Mouse (Mus musculus): Measurements from ENCODE around the gene Zfp972. TPM values are rescaled to one million over a fixed set of nuclear protein-coding genes. Genes with fewer than 3 reads are reported as not detected.
"Not testable (repeated sequence)": the region's sequence is repeated elsewhere in the genome, so short reads cannot be mapped to it uniquely, and the experiment has no call there.

The Zfp972 gene
- polyA plus RNA-seq (2012; rRNA removed), result 1.3 and 1.5 TPM in 2 replicates

DNA sequence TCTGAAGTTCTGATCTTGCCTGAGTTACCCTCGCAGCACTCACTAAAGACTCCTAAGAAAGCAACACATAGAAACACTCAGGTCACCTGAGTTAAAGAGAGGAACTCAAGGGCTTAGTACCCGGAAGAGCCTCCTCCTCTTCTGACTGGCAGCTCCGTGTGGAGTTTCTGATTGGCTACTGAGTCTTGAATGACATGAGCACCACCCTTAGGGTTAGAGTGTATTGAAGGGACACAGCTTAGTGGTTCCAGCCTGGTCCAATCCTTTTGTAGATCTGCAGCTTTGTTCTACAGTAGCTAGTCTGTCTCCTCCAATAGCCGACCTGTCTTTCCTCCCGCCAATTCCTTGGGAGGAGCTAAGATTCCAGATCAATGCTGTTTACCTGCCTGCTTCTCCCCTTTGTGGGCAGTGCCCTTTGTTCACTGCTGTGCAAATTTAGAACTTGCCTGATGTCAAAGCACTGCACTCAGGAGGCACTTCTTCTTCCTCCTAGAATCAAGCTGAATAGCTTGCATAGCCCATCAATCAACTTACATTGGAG lies at the start of gene Zfp972:
Gene Zfp972, minus strand, starts transcription at position 51 of the 541 bp plus-strand sequence.
- H3K27ac ChIP-seq (ENCODE audit: insufficient read depth, low read length); H3K4me3 ChIP-seq (ENCODE audit: insufficient read depth, low read length); H3K4me1 ChIP-seq (ENCODE audit: control insufficient read depth, insufficient read depth, low read length): not testable (repeated sequence)

- not testable (repeated sequence) for H3K27ac ChIP-seq (ENCODE audit: insufficient read depth, low read length); H3K4me1 ChIP-seq (ENCODE audit: control insufficient read depth, insufficient read depth, low read length); H3K4me3 ChIP-seq (ENCODE audit: insufficient read depth, low read length)
Measured at GRCm38 (mm10) chr2:177974814-177975213, 49.4 kb upstream of the Zfp972 start.

DNA sequence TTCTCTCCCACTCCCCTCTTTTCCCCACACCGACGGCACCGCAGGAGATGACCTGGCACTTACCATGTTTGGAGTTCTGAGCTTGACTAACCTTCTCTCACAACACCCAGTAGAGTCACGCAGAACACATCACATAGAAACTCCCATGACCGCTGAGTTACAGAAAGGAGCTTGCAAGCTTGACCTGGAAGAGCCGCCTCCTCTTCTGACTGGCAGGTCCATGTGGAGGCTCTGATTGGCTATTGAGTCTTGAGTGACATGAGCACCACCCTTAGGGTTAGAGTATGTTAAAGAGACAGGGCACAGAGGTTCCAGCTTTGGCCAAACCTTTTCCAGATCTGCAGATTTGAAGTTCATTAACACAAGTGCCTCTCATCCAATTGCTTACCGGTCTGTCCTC lies 31.7 kb upstream of the Zfp972 start, which contains the start of gene Gm14326:
Gene Gm14326, minus strand, starts transcription at position 153 of the 400 bp plus-strand sequence.
- H3K4me1 ChIP-seq (ENCODE audit: control insufficient read depth, insufficient read depth, low read length); H3K27ac ChIP-seq (ENCODE audit: insufficient read depth, low read length): not testable (repeated sequence)
- H3K4me3 ChIP-seq (ENCODE audit: insufficient read depth, low read length), result peak within 1 kb of the TSS; percentile 67

DNA sequence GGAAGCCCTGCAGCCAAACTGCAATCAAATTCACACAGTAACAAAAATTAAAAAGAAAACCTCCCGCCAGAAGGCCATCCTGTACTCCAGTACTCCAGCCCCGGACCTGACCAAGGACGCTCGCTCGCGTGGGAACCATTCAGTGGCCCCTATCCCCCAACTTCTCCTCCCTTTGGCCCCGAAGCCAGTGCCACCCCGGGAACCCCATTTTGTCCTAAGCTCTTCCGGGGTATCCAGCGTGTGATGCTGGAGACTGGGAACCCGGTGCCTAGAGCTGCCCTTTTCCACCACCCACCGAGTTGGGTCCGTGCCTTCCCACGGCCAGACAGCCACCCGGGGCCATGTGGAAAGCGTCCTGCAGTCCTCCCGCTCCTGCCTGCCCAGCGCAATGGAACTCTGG lies 31.3 kb upstream of the Zfp972 start:
- H3K4me3 ChIP-seq (ENCODE audit: insufficient read depth, low read length), result peak overlapping the region; percentile 67
- not testable (repeated sequence) for H3K4me1 ChIP-seq (ENCODE audit: control insufficient read depth, insufficient read depth, low read length); H3K27ac ChIP-seq (ENCODE audit: insufficient read depth, low read length)

DNA sequence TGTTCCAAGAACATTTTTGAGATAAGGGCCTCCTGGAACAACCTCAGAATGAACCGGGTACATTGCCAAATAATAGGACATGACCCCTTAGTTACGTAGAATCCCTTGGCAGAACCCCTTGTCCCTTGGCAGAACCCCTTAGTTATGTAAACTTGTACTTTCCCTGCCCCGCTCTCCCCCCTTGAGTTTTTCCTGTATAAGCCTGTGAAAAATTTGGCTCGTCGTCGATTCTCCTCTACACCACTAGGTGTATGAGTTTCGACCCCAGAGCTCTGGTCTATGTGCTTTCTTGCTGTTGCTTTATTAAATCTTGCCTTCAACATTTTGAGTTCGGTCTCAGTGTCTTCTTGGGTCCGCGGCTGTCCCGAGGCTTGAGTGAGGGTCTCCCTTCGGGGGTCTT lies 22.1 kb downstream of the Zfp972 start:
- not testable (repeated sequence) for H3K4me3 ChIP-seq (ENCODE audit: insufficient read depth, low read length); H3K27ac ChIP-seq (ENCODE audit: insufficient read depth, low read length); H3K4me1 ChIP-seq (ENCODE audit: control insufficient read depth, insufficient read depth, low read length)

GRCm38 (mm10) chr2:177898171-177898570 lies 27.2 kb downstream of the Zfp972 start:
- H3K4me3 ChIP-seq (ENCODE audit: insufficient read depth, low read length); H3K4me1 ChIP-seq (ENCODE audit: control insufficient read depth, insufficient read depth, low read length); H3K27ac ChIP-seq (ENCODE audit: insufficient read depth, low read length): not testable (repeated sequence)

- H3K4me3 ChIP-seq (ENCODE audit: insufficient read depth, low read length), result peak within 1 kb of the TSS; percentile 34; the same call in 1 of the 2 replicates
- not testable (repeated sequence) for H3K27ac ChIP-seq (ENCODE audit: insufficient read depth, low read length); H3K4me1 ChIP-seq (ENCODE audit: control insufficient read depth, insufficient read depth, low read length)
Measured at GRCm38 (mm10) chr2:177897046-177897578, 28.3 kb downstream of the Zfp972 start, which contains the start of gene Gm14327. Gene Gm14327, plus strand, starts transcription at chr2:177897096.

- H3K4me1 ChIP-seq (ENCODE audit: control insufficient read depth, insufficient read depth, low read length); H3K27ac ChIP-seq (ENCODE audit: insufficient read depth, low read length); H3K4me3 ChIP-seq (ENCODE audit: insufficient read depth, low read length): not testable (repeated sequence)
Measured at GRCm38 (mm10) chr2:177887743-177888142, 37.7 kb downstream of the Zfp972 start.

- H3K4me1 ChIP-seq (ENCODE audit: control insufficient read depth, insufficient read depth, low read length), result not testable (repeated sequence)
Measured at GRCm38 (mm10) chr2:177862254-177862653, 63.2 kb downstream of the Zfp972 start.

More at GRCm38 (mm10) chr2:177862254-177862653, 63.2 kb downstream of the Zfp972 start:
- H3K4me3 ChIP-seq (ENCODE audit: insufficient read depth, low read length); H3K27ac ChIP-seq (ENCODE audit: insufficient read depth, low read length): not testable (repeated sequence)

Other genes starting within 250 kb of the Zfp972 start
- gene Gm14322, start 166.3 kb downstream of the Zfp972 start, polyA plus RNA-seq (2012; rRNA removed), result 13.3 and 17.3 TPM in 2 replicates
- gene Gm14325, start 85.3 kb downstream of the Zfp972 start, polyA plus RNA-seq (2012; rRNA removed), result 48.2 and 51.0 TPM in 2 replicates
- 3.1 and 3.2 TPM in 2 replicates for gene Gm14327, start 28.5 kb downstream of the Zfp972 start, polyA plus RNA-seq (2012; rRNA removed)
- 22.0 and 22.6 TPM in 2 replicates for gene Gm14326, start 31.7 kb upstream of the Zfp972 start, polyA plus RNA-seq (2012; rRNA removed)
- 10.4 and 11.6 TPM in 2 replicates for gene Zfp971, start 97.7 kb upstream of the Zfp972 start, polyA plus RNA-seq (2012; rRNA removed)
- gene Zfp931, start 152.9 kb upstream of the Zfp972 start, polyA plus RNA-seq (2012; rRNA removed), result 15.7 and 15.9 TPM in 2 replicates
- 135 and 136 TPM in 2 replicates for gene Phactr3, start 193.4 kb upstream of the Zfp972 start, polyA plus RNA-seq (2012; rRNA removed)